Mouse (Mus musculus) hindbrain, embryonic 11.5 days (tissue): ENCODE data around the gene Naa25. TPM values are rescaled to one million over a fixed set of nuclear protein-coding genes. Genes with fewer than 3 reads are reported as not detected.

Experiments
- ATAC-seq: fragments of 200-750 bp; cut with Nextera tagmentation; 2 replicates; pipeline ENCODE4 v1.8.0; 2017; ENCODE audit warnings: mild to moderate bottlenecking, moderate TSS enrichment, moderate library complexity; ENCODE audit not compliant: low FRiP score
- DNase-seq: peaks from one replicate; pipeline ENCODE4 v3.0.0-alpha.2; 2015; ENCODE audit warnings: low spot score
- H3K27ac ChIP-seq: fragments of 300-500 bp; sonication (generic); 2 replicates; pipeline ENCODE4 v1.5.1; 2014; ENCODE audit warnings: mild to moderate bottlenecking, low read depth, low read length
- H3K27me3 ChIP-seq: fragments of 300-500 bp; sonication (generic); 2 replicates; pipeline ENCODE4 v1.6.1; 2014; ENCODE audit warnings: mild to moderate bottlenecking, low read length, moderate library complexity, mixed read lengths; ENCODE audit not compliant: control insufficient read depth, insufficient read depth
- H3K36me3 ChIP-seq: fragments of 300-500 bp; sonication (generic); 2 replicates; pipeline ENCODE4 v1.6.1; 2014; ENCODE audit warnings: mild to moderate bottlenecking, low read length, moderate library complexity, mixed read lengths; ENCODE audit not compliant: control insufficient read depth, insufficient read depth
- H3K4me1 ChIP-seq: fragments of 300-500 bp; sonication (generic); replicated peaks from 2 replicates; pipeline ENCODE4 v1.6.1; 2014; ENCODE audit warnings: low read length, mixed read lengths; ENCODE audit not compliant: control insufficient read depth, insufficient read depth
- H3K4me2 ChIP-seq: fragments of 300-500 bp; sonication (generic); replicated peaks from 2 replicates; pipeline ENCODE4 v1.6.1; 2014; ENCODE audit warnings: mild to moderate bottlenecking, low read depth, low read length
- H3K4me3 ChIP-seq: fragments of 300-500 bp; sonication (generic); 2 replicates; pipeline ENCODE4 v1.5.1; 2014; ENCODE audit warnings: low read depth, low read length
- H3K9ac ChIP-seq: fragments of 300-500 bp; sonication (generic); 2 replicates; pipeline ENCODE4 v1.6.1; 2014; ENCODE audit warnings: low read depth, low read length
- H3K9me3 ChIP-seq: fragments of 300-500 bp; sonication (generic); 2 replicates; pipeline ENCODE4 v1.6.1; 2016; ENCODE audit warnings: low read length; ENCODE audit not compliant: control insufficient read depth
- WGBS: fragments of 180-500 bp; shearing (Covaris S2); extraction: QIAGEN DNeasy Blood & Tissue Kit; methylation state at CpG from one replicate; pipeline ENCODE4 v1.1.7; 2014; 5-methylcytosine and 5-hydroxymethylcytosine counted together
- polyA plus RNA-seq: library from polyadenylated mRNA; unstranded; fragments of >200 nt; fragmentation: Nextera tagmentation; extraction: Ambion mirVana; gene quantifications from 2 replicates; pipeline ENCODE4 v1.2.1, GENCODE M21; 2014

Gene Naa25
- polyA plus RNA-seq, 1 experiment from 2014 or later = 48.9 TPM

DNA sequence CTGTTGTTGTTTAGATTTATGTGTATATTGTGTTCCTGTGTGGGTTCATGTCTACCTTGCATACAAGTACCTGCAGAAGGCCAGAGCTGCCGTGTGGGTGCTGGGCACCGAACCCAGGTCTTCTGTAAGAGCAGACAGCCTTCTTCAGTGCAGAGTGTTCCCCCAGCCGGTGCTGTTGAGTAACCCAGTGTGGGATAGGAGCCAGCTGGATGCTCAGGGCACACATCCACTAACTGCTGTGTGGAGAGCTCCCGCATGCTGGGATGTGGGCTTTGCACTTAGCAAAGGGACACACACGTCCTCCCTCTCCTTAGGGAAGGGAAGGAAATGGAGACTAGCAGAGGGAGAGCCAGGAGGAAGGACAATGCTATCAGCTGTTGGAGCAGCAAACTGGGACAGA lies 40.4 kb downstream of the Naa25 start:
- 87% methylated on average over 5 of the region's 5 CpGs for WGBS
- no peak for ATAC-seq

DNA sequence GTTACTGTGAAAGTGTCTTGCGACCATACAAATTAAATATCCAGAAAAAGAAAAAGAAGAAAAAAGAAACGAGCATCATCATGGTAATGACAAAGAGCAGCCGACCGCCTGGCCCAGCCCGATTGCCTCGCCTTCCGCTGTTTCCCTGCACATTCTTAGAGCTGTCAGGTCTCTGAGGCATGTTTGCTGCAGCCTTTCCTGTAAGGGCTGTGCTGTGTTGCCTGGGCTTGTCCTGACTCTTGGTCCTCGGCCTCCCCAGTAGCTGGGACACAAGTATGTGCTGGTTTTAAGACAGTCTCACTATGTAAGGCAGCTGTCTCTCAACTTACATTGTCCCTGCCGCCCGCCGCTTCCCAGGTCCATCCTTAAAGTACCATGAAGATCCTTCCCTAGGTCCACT lies 41.0 kb downstream of the Naa25 start:
- Histone ChIP-seq H3K9ac (no peak overlapping the region), H3K4me2 (no peak overlapping the region), H3K4me3 (no peak overlapping the region), H3K36me3 (peaks cover 20% of the 10 kb centered on the region), H3K27ac (no peak overlapping the region), H3K27me3 (no peaks in the 10 kb centered on the region), H3K4me1 (no peaks in the 10 kb centered on the region), H3K9me3 (no peaks in the 10 kb centered on the region)
- no peak for DNase-seq
- no peak for ATAC-seq
- 91% methylated on average over 11 of the region's 11 CpGs for WGBS

More for the DNA sequence above, 40.4 kb downstream of the Naa25 start:
- Histone ChIP-seq H3K9me3 (no peaks in the 10 kb centered on the region), H3K4me2 (no peak overlapping the region), H3K9ac (no peak overlapping the region), H3K27me3 (no peaks in the 10 kb centered on the region), H3K36me3 (peaks cover 20% of the 10 kb centered on the region), H3K4me3 (no peak overlapping the region), H3K27ac (no peak overlapping the region), H3K4me1 (no peaks in the 10 kb centered on the region)
- no peak for DNase-seq

- 94% methylated on average over 3 of the region's 3 CpGs for WGBS
- H3K27me3 ChIP-seq = no peaks in the 10 kb centered on the region
- ATAC-seq = no peak
- H3K4me1 ChIP-seq = no peaks in the 10 kb centered on the region
- H3K9ac ChIP-seq = no peak overlapping the region
- no peak overlapping the region for H3K27ac ChIP-seq
- H3K4me2 ChIP-seq = no peak overlapping the region
- H3K36me3 ChIP-seq = peaks cover 29% of the 10 kb centered on the region
- DNase-seq = peak; percentile 61
- no peaks in the 10 kb centered on the region for H3K9me3 ChIP-seq
- H3K4me3 ChIP-seq = no peak overlapping the region
These were observed 45.8 kb downstream of the Naa25 start for GRCm38 (mm10) chr5:121443548-121443947.

GRCm38 (mm10) chr5:121444870-121445269 lies 47.1 kb downstream of the Naa25 start:
- 93% methylated on average over 5 of the region's 5 CpGs for WGBS
- H3K4me2 ChIP-seq = no peak overlapping the region
- H3K4me3 ChIP-seq = no peak overlapping the region
- H3K9ac ChIP-seq = no peak overlapping the region
- no peaks in the 10 kb centered on the region for H3K9me3 ChIP-seq
- peaks cover 26% of the 10 kb centered on the region for H3K36me3 ChIP-seq
- DNase-seq (no peak), ATAC-seq (no peak)
- H3K27ac ChIP-seq = no peak overlapping the region
- no peaks in the 10 kb centered on the region for H3K4me1 ChIP-seq
- H3K27me3 ChIP-seq = no peaks in the 10 kb centered on the region

DNA sequence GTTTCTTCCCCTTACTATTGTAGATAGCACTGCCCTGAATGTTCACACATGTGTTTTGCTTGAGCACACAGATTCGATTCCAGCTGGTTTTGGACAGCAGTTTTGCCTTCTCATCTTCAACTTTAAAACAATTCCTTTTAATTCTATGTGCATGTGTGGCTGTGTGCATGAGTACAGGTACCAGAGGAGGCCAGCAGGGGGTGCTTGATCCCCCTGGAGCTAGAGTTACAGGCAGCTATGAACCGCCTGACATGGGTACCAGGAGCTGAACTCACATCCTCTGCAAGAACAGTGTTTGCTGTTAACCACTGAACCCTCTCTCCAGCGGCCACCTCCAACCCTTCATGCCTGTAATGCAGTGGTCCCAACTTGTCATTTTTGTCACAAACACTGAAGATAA lies 50.7 kb downstream of the Naa25 start:
- ATAC-seq (no peak), DNase-seq (no peak)
- Histone ChIP-seq H3K27ac (no peak overlapping the region), H3K9ac (no peak overlapping the region), H3K4me1 (peaks cover 2% of the 10 kb centered on the region; the same call in 1 of the 2 replicates), H3K36me3 (peaks cover 16% of the 10 kb centered on the region), H3K27me3 (no peaks in the 10 kb centered on the region), H3K9me3 (no peaks in the 10 kb centered on the region), H3K4me3 (no peak overlapping the region), H3K4me2 (no peak overlapping the region)
- 99% methylated on average over 3 of the region's 3 CpGs for WGBS

DNA sequence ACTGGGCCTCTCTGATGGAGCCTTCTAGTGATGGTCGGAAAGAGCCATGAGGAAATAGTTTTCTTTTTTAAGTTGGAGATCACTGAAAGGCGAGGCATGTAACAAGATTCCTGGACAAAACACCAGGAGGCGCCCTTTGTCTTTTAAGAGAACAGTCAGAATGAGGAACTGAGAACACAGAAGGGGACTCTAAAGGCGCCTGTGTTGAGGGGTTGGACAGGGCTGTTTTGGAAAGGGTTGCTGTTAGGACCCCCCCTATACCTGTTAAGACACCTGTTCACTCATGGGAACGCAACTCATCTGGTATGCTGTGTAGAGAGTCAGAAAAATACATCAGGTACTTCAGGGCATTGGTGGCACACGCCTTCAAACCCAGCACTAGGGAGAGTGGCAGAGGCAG lies 52.2 kb downstream of the Naa25 start:
- Histone ChIP-seq H3K36me3 (peaks cover 13% of the 10 kb centered on the region), H3K4me2 (no peak overlapping the region), H3K27ac (no peak overlapping the region), H3K4me3 (no peak overlapping the region), H3K4me1 (peaks cover 2% of the 10 kb centered on the region; the same call in 1 of the 2 replicates), H3K9ac (no peak overlapping the region), H3K27me3 (no peaks in the 10 kb centered on the region), H3K9me3 (no peaks in the 10 kb centered on the region)
- DNase-seq = peak; percentile 67
- WGBS = 69% methylated on average over 6 of the region's 6 CpGs
- no peak for ATAC-seq

DNA sequence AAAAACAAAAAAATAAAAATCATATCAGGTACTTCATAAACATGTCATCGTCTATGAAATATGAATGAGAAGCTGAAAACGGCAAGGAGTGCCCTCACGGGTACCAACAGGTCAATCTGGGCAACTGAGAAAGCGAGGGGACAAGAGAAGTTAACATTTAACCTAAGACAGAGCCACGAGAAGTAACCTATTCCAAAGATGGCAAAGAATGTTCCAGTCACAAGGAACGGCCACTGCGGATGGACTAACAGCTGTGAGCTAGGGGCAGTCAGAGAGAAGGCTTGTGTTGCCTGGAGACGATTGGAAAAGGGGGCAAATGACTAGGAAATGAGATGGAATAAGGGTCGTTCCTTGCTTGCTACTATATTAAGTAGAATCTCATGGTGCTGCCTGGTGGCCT lies 52.7 kb downstream of the Naa25 start:
- no peak for DNase-seq
- ATAC-seq = no peak
- WGBS = 87% methylated on average over 9 of the region's 9 CpGs
- no peaks in the 10 kb centered on the region for H3K9me3 ChIP-seq
- no peak overlapping the region for H3K9ac ChIP-seq
- no peak overlapping the region; the same call in 1 of the 2 replicates for H3K4me2 ChIP-seq
- no peak overlapping the region for H3K4me3 ChIP-seq
- no peak overlapping the region for H3K27ac ChIP-seq
- no peaks in the 10 kb centered on the region for H3K27me3 ChIP-seq
- peaks cover 10% of the 10 kb centered on the region; the same call in 1 of the 2 replicates for H3K36me3 ChIP-seq
- H3K4me1 ChIP-seq = peaks cover 2% of the 10 kb centered on the region; the same call in 1 of the 2 replicates

GRCm38 (mm10) chr5:121451203-121451602 lies 53.5 kb downstream of the Naa25 start:
- H3K4me2 ChIP-seq = peak overlapping the region; percentile 61
- peak overlapping the region; percentile 93 for H3K9ac ChIP-seq
- H3K27me3 ChIP-seq = no peaks in the 10 kb centered on the region
- ATAC-seq (no peak), DNase-seq (no peak)
- no peaks in the 10 kb centered on the region for H3K9me3 ChIP-seq
- H3K4me3 ChIP-seq = peak overlapping the region; percentile 77
- 0 out of 2 replicates have a peak overlapping the region, but pooled peaks have one; percentile 92 for H3K27ac ChIP-seq
- peaks cover 2% of the 10 kb centered on the region; the same call in 1 of the 2 replicates for H3K4me1 ChIP-seq
- 34% methylated on average over 8 of the region's 8 CpGs for WGBS
- H3K36me3 ChIP-seq = peaks cover 9% of the 10 kb centered on the region; the same call in 1 of the 2 replicates

GRCm38 (mm10) chr5:121451644-121452025 lies 53.9 kb downstream of the Naa25 start, which contains the start of gene Tmem116:
Tmem116 (plus strand) TSS chr5:121451893.
- H3K9me3 ChIP-seq = no peaks in the 10 kb centered on the region
- peak within 1 kb of the TSS; percentile 61 for H3K4me2 ChIP-seq
- DNase-seq = peak; percentile 72
- under 1% methylated on average over 17 of the region's 17 CpGs for WGBS
- peak; percentile 23 for ATAC-seq
- H3K4me1 ChIP-seq = peaks cover 2% of the 10 kb centered on the region; the same call in 1 of the 2 replicates
- H3K4me3 ChIP-seq = peak within 1 kb of the TSS; percentile 77
- peaks cover 6% of the 10 kb centered on the region; the same call in 1 of the 2 replicates for H3K36me3 ChIP-seq
- peak within 1 kb of the TSS; percentile 92 for H3K27ac ChIP-seq
- H3K9ac ChIP-seq = peak within 1 kb of the TSS; percentile 93
- no peaks in the 10 kb centered on the region for H3K27me3 ChIP-seq
